Mouse (Mus musculus): Measurements from ENCODE around the gene Tfb1m. TPM values are rescaled to one million over a fixed set of nuclear protein-coding genes. Genes with fewer than 3 reads are reported as not detected.

The Tfb1m gene
- total RNA-seq, 2 experiments from 2014 or later = 7.3 to 8.3 TPM

DNA sequence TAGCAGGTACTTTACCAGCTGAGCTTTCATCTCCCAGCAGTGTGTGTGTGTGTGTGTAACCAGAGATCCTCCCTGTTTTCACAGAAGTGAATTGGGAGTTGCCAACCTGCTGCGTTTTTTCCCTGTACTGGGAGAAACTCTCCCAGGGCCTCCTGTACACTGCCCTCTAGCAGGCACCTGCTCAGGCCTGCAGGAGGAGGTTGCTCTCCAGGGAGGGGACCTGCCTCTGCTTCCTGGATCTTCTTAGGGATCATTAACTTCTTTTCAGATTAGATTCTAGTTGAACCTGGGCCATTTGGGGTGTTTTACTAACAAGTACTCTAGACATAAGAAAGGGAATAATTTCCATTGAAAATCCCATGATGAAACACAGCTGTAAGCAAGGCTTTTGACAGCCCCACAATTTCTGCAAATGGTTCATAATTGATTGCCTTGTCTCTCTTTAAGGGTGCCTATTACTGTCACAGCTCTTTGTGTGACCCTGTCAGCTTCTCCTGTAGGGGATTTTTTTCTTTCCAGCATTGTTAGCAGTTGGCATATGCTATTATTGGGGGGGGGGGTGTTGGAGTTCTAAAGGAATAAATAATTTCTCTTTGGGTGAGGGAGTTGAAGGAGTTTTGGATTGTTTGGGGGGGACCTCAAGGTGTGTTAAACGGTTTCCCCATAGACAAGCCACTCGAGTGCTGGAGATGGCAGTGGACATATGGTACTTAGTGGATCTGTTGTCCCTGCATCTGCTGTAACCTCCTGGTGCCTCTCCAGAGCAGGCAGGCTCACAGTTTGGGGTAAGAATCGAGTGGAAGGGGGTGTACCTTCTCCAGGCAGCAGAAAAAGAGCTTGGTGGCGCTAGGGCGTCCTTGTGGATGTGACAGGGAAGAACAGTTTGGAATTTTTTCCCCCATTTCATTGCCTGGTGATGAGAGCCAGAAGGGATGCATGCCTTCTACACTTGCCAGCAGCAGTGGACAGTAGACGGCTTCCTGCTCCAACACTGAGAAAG, 75.7 kb downstream of the Tfb1m start:
- no peak for DNase-seq
- intact Hi-C loops (cut with DNase I) = no loop called here

DNA sequence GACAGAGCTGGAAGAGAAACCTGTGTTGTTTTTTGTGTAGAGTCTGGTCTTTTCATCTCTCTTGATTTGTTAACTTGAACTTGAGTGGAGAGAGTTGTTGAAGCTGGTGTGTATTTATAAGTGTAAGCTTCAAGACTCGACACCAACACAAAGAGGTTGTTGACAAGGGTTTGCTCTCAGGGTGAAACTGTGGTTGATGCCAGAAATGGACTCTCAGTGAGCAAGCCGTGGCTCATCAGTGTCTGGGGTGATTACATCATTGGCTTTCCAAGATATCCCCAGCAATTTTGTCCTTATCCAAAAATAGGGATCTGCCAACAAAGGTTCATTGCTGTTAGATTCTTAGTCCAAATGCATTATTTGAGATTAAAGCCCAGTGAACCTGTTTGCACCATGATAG, 81.0 kb downstream of the Tfb1m start:
- intact Hi-C loops (cut with DNase I) = no loop called here
- DNase-seq = no peak

DNA sequence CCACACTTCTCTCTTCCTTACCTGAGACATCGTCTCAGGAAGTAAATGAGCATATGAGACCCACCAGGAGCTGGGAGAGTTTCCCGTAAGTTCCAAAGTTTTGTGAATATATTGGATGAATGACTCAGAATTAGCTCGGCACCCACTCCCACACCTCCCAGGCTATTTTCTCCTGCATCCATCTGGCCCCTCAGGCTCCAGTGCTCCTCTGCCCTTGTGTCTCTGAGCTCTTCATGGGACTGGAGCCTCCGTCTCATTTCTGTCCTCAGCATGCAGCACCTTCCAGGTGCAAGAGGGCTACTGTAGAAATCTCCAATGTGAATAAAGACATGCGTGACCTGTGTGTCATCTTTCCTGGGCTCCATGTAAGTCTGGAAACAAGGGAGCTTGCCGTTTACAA, 85.6 kb downstream of the Tfb1m start:
- intact Hi-C loops (cut with DNase I) = no loop called here
- no peak for DNase-seq

Other genes with a start within 250 kb of the Tfb1m start
- 1 to 10 TPM; 2.7 to 2.8 TPM for gene Tiam2, start 231.2 kb downstream of the Tfb1m start, total RNA-seq (2021)
- gene Cldn20, start 25.2 kb downstream of the Tfb1m start, total RNA-seq (2021) = not detected
- gene Nox3, start 138.5 kb upstream of the Tfb1m start, total RNA-seq (2021) = not detected

Measured in heart, postnatal 14 days (tissue).